Mouse (Mus musculus) forebrain, embryonic 15.5 days (tissue): ENCODE data around the gene Aldh1a3. TPM values are rescaled to one million over a fixed set of nuclear protein-coding genes. Genes with fewer than 3 reads are reported as not detected.

Experiments used
- ATAC-seq: fragments of 200-750 bp; cut with Nextera tagmentation; replicated peaks from 2 replicates; pipeline ENCODE4 v1.8.0; 2017; ENCODE audit warnings: mild to moderate bottlenecking, moderate TSS enrichment, moderate library complexity
- H3K27ac ChIP-seq: fragments of 300-500 bp; sonication (generic); replicated peaks from 2 replicates; pipeline ENCODE4 v1.5.1; 2015; ENCODE audit warnings: mild to moderate bottlenecking, inconsistent platforms
- H3K27me3 ChIP-seq: fragments of 300-500 bp; sonication (generic); 2 replicates; pipeline ENCODE4 v1.6.1; 2015; ENCODE audit warnings: inconsistent platforms
- H3K36me3 ChIP-seq: fragments of 300-500 bp; sonication (generic); 2 replicates; pipeline ENCODE4 v1.6.1; 2015; ENCODE audit warnings: mild to moderate bottlenecking, inconsistent platforms
- H3K4me1 ChIP-seq: fragments of 300-500 bp; sonication (generic); 2 replicates; pipeline ENCODE4 v1.6.1; 2015; ENCODE audit warnings: inconsistent platforms
- H3K4me2 ChIP-seq: fragments of 300-500 bp; sonication (generic); replicated peaks from 2 replicates; pipeline ENCODE4 v1.6.1; 2015; ENCODE audit warnings: mild to moderate bottlenecking, inconsistent platforms
- H3K4me3 ChIP-seq: fragments of 300-500 bp; sonication (generic); 2 replicates; pipeline ENCODE4 v1.5.1; 2015; ENCODE audit warnings: mild to moderate bottlenecking, inconsistent platforms
- H3K9ac ChIP-seq: fragments of 300-500 bp; sonication (generic); replicated peaks from 2 replicates; pipeline ENCODE4 v1.6.1; 2015; ENCODE audit warnings: mild to moderate bottlenecking, inconsistent platforms
- H3K9me3 ChIP-seq: fragments of 300-500 bp; sonication (generic); 2 replicates; pipeline ENCODE4 v1.6.1; 2016; ENCODE audit warnings: inconsistent platforms
- WGBS: fragments of 180-500 bp; shearing (Covaris S2); methylation state at CpG from one replicate; pipeline ENCODE4 v1.1.7; 2015; ENCODE audit warnings: mixed read lengths; 5-methylcytosine and 5-hydroxymethylcytosine counted together
- polyA plus RNA-seq: library from polyadenylated mRNA; unstranded; fragments of >200 nt; fragmentation: Nextera tagmentation; extraction: Ambion mirVana; gene quantifications from 2 replicates; pipeline ENCODE4 v1.2.1, GENCODE M21; 2015

Gene Aldh1a3
- polyA plus RNA-seq, 1 experiment from 2014 or later = 6.6 TPM

- Histone ChIP-seq H3K27ac (no peak overlapping the region), H3K4me3 (no peak overlapping the region), H3K9ac (no peak overlapping the region), H3K27me3 (peaks cover 3% of the 10 kb centered on the region), H3K4me1 (peaks cover 19% of the 10 kb centered on the region), H3K9me3 (no peaks in the 10 kb centered on the region), H3K36me3 (no peaks in the 10 kb centered on the region), H3K4me2 (no peak overlapping the region)
- ATAC-seq = no peak
- WGBS = 91% methylated on average over 12 of the region's 12 CpGs
Measured at GRCm38 (mm10) chr7:66385826-66386225, 41.5 kb downstream of the Aldh1a3 start.

GRCm38 (mm10) chr7:66384891-66385290 is 42.4 kb downstream of the Aldh1a3 start:
- Histone ChIP-seq H3K4me3 (no peak overlapping the region), H3K27ac (no peak overlapping the region), H3K9ac (no peak overlapping the region), H3K27me3 (peaks cover 3% of the 10 kb centered on the region), H3K4me2 (no peak overlapping the region), H3K9me3 (no peaks in the 10 kb centered on the region), H3K36me3 (no peaks in the 10 kb centered on the region), H3K4me1 (peaks cover 19% of the 10 kb centered on the region)
- 93% methylated on average over 8 of the region's 8 CpGs for WGBS
- no peak for ATAC-seq

- Histone ChIP-seq H3K4me2 (no peak overlapping the region), H3K36me3 (no peaks in the 10 kb centered on the region), H3K27me3 (peaks cover 3% of the 10 kb centered on the region), H3K27ac (no peak overlapping the region), H3K4me1 (peaks cover 19% of the 10 kb centered on the region), H3K9ac (no peak overlapping the region), H3K9me3 (no peaks in the 10 kb centered on the region), H3K4me3 (no peak overlapping the region)
- WGBS = 76% methylated on average over 5 of the region's 5 CpGs
- no peak for ATAC-seq
Measured at GRCm38 (mm10) chr7:66384213-66384612, 43.1 kb downstream of the Aldh1a3 start.

GRCm38 (mm10) chr7:66376560-66376959 is 50.8 kb downstream of the Aldh1a3 start:
- no peak for ATAC-seq

GRCm38 (mm10) chr7:66375736-66376135 is 51.6 kb downstream of the Aldh1a3 start:
- Histone ChIP-seq H3K9me3 (no peaks in the 10 kb centered on the region), H3K4me1 (no peaks in the 10 kb centered on the region), H3K27me3 (no peaks in the 10 kb centered on the region), H3K27ac (no peak overlapping the region), H3K4me3 (no peak overlapping the region), H3K4me2 (no peak overlapping the region), H3K9ac (no peak overlapping the region), H3K36me3 (no peaks in the 10 kb centered on the region)
- 80% methylated on average over 4 of the region's 4 CpGs for WGBS
- no peak for ATAC-seq

More at GRCm38 (mm10) chr7:66376560-66376959, 50.8 kb downstream of the Aldh1a3 start:
- WGBS = 84% methylated on average over 10 of the region's 10 CpGs
- Histone ChIP-seq H3K4me1 (no peaks in the 10 kb centered on the region), H3K9ac (no peak overlapping the region), H3K36me3 (no peaks in the 10 kb centered on the region), H3K27ac (no peak overlapping the region), H3K9me3 (no peaks in the 10 kb centered on the region), H3K4me2 (no peak overlapping the region), H3K27me3 (no peaks in the 10 kb centered on the region), H3K4me3 (no peak overlapping the region)

GRCm38 (mm10) chr7:66373391-66373790 is 53.9 kb downstream of the Aldh1a3 start:
- no peak overlapping the region for H3K27ac ChIP-seq
- WGBS = 87% methylated on average over 3 of the region's 3 CpGs
- no peak for ATAC-seq

GRCm38 (mm10) chr7:66370970-66371369 is 56.3 kb downstream of the Aldh1a3 start:
- no peak for ATAC-seq
- no peaks in the 10 kb centered on the region for H3K36me3 ChIP-seq
- H3K9me3 ChIP-seq = no peaks in the 10 kb centered on the region
- H3K4me1 ChIP-seq = no peaks in the 10 kb centered on the region
- no peak overlapping the region for H3K27ac ChIP-seq
- H3K4me2 ChIP-seq = no peak overlapping the region
- H3K27me3 ChIP-seq = no peaks in the 10 kb centered on the region
- H3K9ac ChIP-seq = no peak overlapping the region
- H3K4me3 ChIP-seq = no peak overlapping the region
- 85% methylated on average over 6 of the region's 6 CpGs for WGBS

More at GRCm38 (mm10) chr7:66373391-66373790, 53.9 kb downstream of the Aldh1a3 start:
- Histone ChIP-seq H3K9me3 (no peaks in the 10 kb centered on the region), H3K27me3 (no peaks in the 10 kb centered on the region), H3K4me1 (no peaks in the 10 kb centered on the region), H3K4me3 (no peak overlapping the region), H3K36me3 (no peaks in the 10 kb centered on the region), H3K9ac (no peak overlapping the region), H3K4me2 (no peak overlapping the region)

GRCm38 (mm10) chr7:66369934-66370445 is 57.3 kb downstream of the Aldh1a3 start:
- Histone ChIP-seq H3K27me3 (no peaks in the 10 kb centered on the region), H3K4me1 (no peaks in the 10 kb centered on the region), H3K4me2 (no peak overlapping the region), H3K9ac (no peak overlapping the region), H3K9me3 (no peaks in the 10 kb centered on the region), H3K4me3 (no peak overlapping the region), H3K27ac (no peak overlapping the region), H3K36me3 (no peaks in the 10 kb centered on the region)
- no peak for ATAC-seq
- WGBS = 84% methylated on average over 5 of the region's 5 CpGs

- Histone ChIP-seq H3K27me3 (no peaks in the 10 kb centered on the region), H3K4me3 (no peak overlapping the region), H3K4me2 (no peak overlapping the region), H3K9ac (no peak overlapping the region), H3K36me3 (no peaks in the 10 kb centered on the region), H3K27ac (no peak overlapping the region), H3K9me3 (no peaks in the 10 kb centered on the region), H3K4me1 (no peaks in the 10 kb centered on the region)
- 76% methylated on average over 5 of the region's 5 CpGs for WGBS
- ATAC-seq = no peak
Measured at GRCm38 (mm10) chr7:66369071-66369933, 58.0 kb downstream of the Aldh1a3 start.

- 61% methylated on average over 2 of the region's 2 CpGs for WGBS
- Histone ChIP-seq H3K4me3 (no peak within 1 kb of the TSS), H3K4me1 (no peaks in the 10 kb centered on the region), H3K36me3 (no peaks in the 10 kb centered on the region), H3K27me3 (no peaks in the 10 kb centered on the region), H3K9me3 (no peaks in the 10 kb centered on the region), H3K4me2 (no peak within 1 kb of the TSS), H3K9ac (no peak within 1 kb of the TSS), H3K27ac (no peak within 1 kb of the TSS)
- ATAC-seq = no peak
Measured at GRCm38 (mm10) chr7:66365904-66366303, 61.4 kb downstream of the Aldh1a3 start, which contains the start of gene Gm10974. Gene Gm10974 (plus strand): TSS chr7:66365905.

GRCm38 (mm10) chr7:66365411-66365810 is 61.9 kb downstream of the Aldh1a3 start:
- Histone ChIP-seq H3K27ac (no peak overlapping the region), H3K9me3 (no peaks in the 10 kb centered on the region), H3K4me1 (no peaks in the 10 kb centered on the region), H3K4me3 (no peak overlapping the region), H3K9ac (no peak overlapping the region), H3K4me2 (no peak overlapping the region), H3K36me3 (no peaks in the 10 kb centered on the region), H3K27me3 (no peaks in the 10 kb centered on the region)
- no peak for ATAC-seq
- 77% methylated on average over 2 of the region's 2 CpGs for WGBS

- no peaks in the 10 kb centered on the region for H3K27me3 ChIP-seq
- H3K4me3 ChIP-seq = no peak overlapping the region
- H3K4me2 ChIP-seq = no peak overlapping the region
- no peak for ATAC-seq
- no peaks in the 10 kb centered on the region for H3K36me3 ChIP-seq
- H3K4me1 ChIP-seq = no peaks in the 10 kb centered on the region
- no peak overlapping the region for H3K27ac ChIP-seq
- 93% methylated on average over 11 of the region's 11 CpGs for WGBS
- H3K9ac ChIP-seq = no peak overlapping the region
- H3K9me3 ChIP-seq = no peaks in the 10 kb centered on the region
Measured at GRCm38 (mm10) chr7:66364491-66364890, 62.8 kb downstream of the Aldh1a3 start.
